Mouse (Mus musculus) limb, embryonic 12.5 days (tissue): Measurements from ENCODE around the gene C2cd3. TPM values are rescaled to one million over a fixed set of nuclear protein-coding genes. Genes with fewer than 3 reads are reported as not detected.

Source experiments
- ATAC-seq: fragments of 200-750 bp; cut with Nextera tagmentation; 2 replicates; pipeline ENCODE4 v1.8.0; 2017; ENCODE audit warnings: low read depth, moderate TSS enrichment; ENCODE audit not compliant: insufficient number of reproducible peaks, insufficient read depth, low FRiP score, low TSS enrichment
- H3K27ac ChIP-seq: fragments of 300-500 bp; sonication (generic); 2 replicates; pipeline ENCODE4 v1.5.1; 2016; ENCODE audit warnings: mild to moderate bottlenecking, moderate library complexity
- H3K27me3 ChIP-seq: fragments of 300-500 bp; sonication (generic); 2 replicates; pipeline ENCODE4 v1.6.1; 2016; ENCODE audit warnings: mild to moderate bottlenecking, moderate library complexity
- H3K36me3 ChIP-seq: fragments of 300-500 bp; sonication (generic); 2 replicates; pipeline ENCODE4 v1.6.1; 2016; ENCODE audit warnings: mild to moderate bottlenecking, moderate library complexity
- H3K4me1 ChIP-seq: fragments of 300-500 bp; sonication (generic); replicated peaks from 2 replicates; pipeline ENCODE4 v1.6.1; 2016
- H3K4me2 ChIP-seq: fragments of 300-500 bp; sonication (generic); 2 replicates; pipeline ENCODE4 v1.6.1; 2016; ENCODE audit warnings: mild to moderate bottlenecking, moderate library complexity
- H3K4me3 ChIP-seq: fragments of 300-500 bp; sonication (generic); replicated peaks from 2 replicates; pipeline ENCODE4 v1.5.1; 2016; ENCODE audit warnings: mild to moderate bottlenecking
- H3K9ac ChIP-seq: fragments of 300-500 bp; sonication (generic); replicated peaks from 2 replicates; pipeline ENCODE4 v1.6.1; 2016; ENCODE audit warnings: mild to moderate bottlenecking, moderate library complexity
- H3K9me3 ChIP-seq: fragments of 300-500 bp; sonication (generic); 2 replicates; pipeline ENCODE4 v1.6.1; 2016; ENCODE audit warnings: mild to moderate bottlenecking, moderate library complexity
- WGBS: fragments of 180-500 bp; shearing (Covaris S2); methylation state at CpG from one replicate; pipeline ENCODE4 v1.1.7; 2016; 5-methylcytosine and 5-hydroxymethylcytosine counted together
- polyA plus RNA-seq: library from polyadenylated mRNA; unstranded; fragments of >200 nt; fragmentation: Nextera tagmentation; extraction: Ambion mirVana; gene quantifications from 2 replicates; pipeline ENCODE4 v1.2.1, GENCODE M21; 2016

The C2cd3 gene
- polyA plus RNA-seq, 1 experiment from 2014 or later = 37.7 TPM

DNA sequence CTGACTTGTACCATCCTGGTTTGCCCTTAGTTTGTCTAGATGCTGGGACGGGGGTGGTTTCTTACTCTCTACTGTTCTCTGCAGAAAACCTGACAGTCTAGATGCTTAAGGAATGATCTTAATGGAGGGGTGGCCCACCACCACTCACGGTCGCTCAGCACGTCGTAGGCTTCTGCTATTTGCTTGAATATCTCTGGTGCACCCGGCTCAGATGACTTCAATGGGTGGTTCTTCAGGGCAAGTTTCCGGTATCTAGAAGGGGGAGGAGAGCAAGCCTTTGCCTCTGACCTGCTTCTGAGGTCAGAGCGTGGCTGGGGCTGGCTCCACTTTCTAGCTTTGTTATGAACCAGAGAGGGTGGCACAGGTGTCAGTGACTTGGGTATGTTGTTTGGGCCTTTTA, 139.6 kb downstream of the C2cd3 start:
- no peak overlapping the region for H3K27ac ChIP-seq
- H3K9ac ChIP-seq = no peak overlapping the region
- H3K27me3 ChIP-seq = peaks cover 14% of the 10 kb centered on the region; the same call in 1 of the 2 replicates
- H3K36me3 ChIP-seq = no peaks in the 10 kb centered on the region
- no peak overlapping the region for H3K4me3 ChIP-seq
- peaks cover 17% of the 10 kb centered on the region for H3K4me1 ChIP-seq
- no peak overlapping the region for H3K4me2 ChIP-seq
- no peak for ATAC-seq
- 76% methylated on average over 8 of the region's 8 CpGs for WGBS
- H3K9me3 ChIP-seq = no peaks in the 10 kb centered on the region

DNA sequence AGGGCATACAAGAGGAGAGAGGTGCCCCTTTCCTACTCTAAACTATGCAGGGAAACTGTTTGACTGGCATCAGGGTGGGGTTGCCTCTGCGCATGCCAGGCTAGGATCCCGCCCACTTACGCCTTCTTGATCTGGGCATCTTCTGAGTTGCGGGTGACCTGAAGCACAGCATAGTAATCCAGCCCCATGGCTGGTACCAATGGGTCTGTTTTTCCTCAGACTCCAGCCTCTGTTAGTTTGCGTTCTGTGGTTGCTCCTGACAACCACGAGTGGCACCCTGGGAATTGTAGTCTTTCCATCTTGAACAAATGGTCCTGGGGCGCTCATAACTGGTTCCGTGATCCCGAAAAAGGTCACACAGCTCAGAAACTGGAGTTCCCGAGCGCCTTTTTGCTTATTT, 142.5 kb downstream of the C2cd3 start, which contains the start of gene Dnajb13:
Dnajb13 (minus strand) TSS at position 388 of the 400 bp plus-strand sequence.
- WGBS = 45% methylated on average over 11 of the region's 11 CpGs
- Histone ChIP-seq H3K27ac (no peak within 1 kb of the TSS), H3K36me3 (no peaks in the 10 kb centered on the region), H3K27me3 (peaks cover 14% of the 10 kb centered on the region; the same call in 1 of the 2 replicates), H3K9ac (no peak within 1 kb of the TSS), H3K9me3 (no peaks in the 10 kb centered on the region), H3K4me1 (0 out of 2 replicates have a peak, but pooled peaks cover 4% of the 10 kb centered on the region), H3K4me3 (no peak within 1 kb of the TSS), H3K4me2 (peak within 1 kb of the TSS; percentile 4; the same call in 1 of the 2 replicates)
- no peak for ATAC-seq

Other genes starting within 250 kb of the C2cd3 start
- 26.2 and 26.9 TPM in 2 replicates for gene Lipt2, start 213.0 kb upstream of the C2cd3 start, polyA plus RNA-seq
- gene Kcne3, start 195.7 kb upstream of the C2cd3 start, polyA plus RNA-seq = 17.1 and 22.3 TPM in 2 replicates
- 3.8 and 4.2 TPM in 2 replicates for gene Pgm2l1, start 144.8 kb upstream of the C2cd3 start, polyA plus RNA-seq
- 6.7 and 11.1 TPM in 2 replicates for gene P4ha3, start 86.7 kb upstream of the C2cd3 start, polyA plus RNA-seq
- gene Ppme1, start 74 bp downstream of the C2cd3 start, polyA plus RNA-seq = 53.8 and 60.6 TPM in 2 replicates
- not detected in 2 replicates for gene Ucp3, start 100.8 kb downstream of the C2cd3 start, polyA plus RNA-seq
- gene Ucp2, start 121.1 kb downstream of the C2cd3 start, polyA plus RNA-seq = 154 and 169 TPM in 2 replicates
- gene Dnajb13, start 142.7 kb downstream of the C2cd3 start, polyA plus RNA-seq = 0.26 and 0.35 TPM in 2 replicates
- 15.7 and 21.3 TPM in 2 replicates for gene Coa4, start 164.8 kb downstream of the C2cd3 start, polyA plus RNA-seq
- 107 and 117 TPM in 2 replicates for gene Rab6a, start 235.2 kb downstream of the C2cd3 start, polyA plus RNA-seq
- 59.5 and 66.2 TPM in 2 replicates for gene Mrpl48, start 236.1 kb downstream of the C2cd3 start, polyA plus RNA-seq